ENCODE assay signal across 8 mouse cellular contexts in the genomic region with DNA sequence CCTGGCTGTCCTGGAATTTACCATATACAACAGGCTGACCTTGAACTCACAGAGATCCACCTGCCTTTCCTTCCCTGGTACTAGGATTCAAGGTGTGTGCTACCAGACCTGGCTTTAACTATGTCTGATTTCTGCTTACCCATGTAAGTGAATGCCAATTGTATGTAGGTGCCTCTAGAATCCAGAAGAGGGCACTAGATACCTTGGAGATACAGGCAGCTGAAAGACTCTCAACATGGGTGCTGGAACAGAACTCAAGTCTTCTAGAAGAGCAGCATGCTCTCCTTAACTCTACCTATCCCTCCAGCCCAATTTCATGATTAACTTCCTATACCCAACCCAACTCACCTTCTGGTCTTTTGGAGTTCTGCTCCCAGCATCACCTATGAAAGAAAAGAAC. TPM values are rescaled to one million over a fixed set of nuclear protein-coding genes. Genes with fewer than 3 reads are reported as not detected.
A peak's percentile ranks its signal among the peaks of the same experiment; 100 is the strongest.
DNase-seq lines count a peak whose midpoint lies in the region; ATAC-seq and TF ChIP-seq lines count a peak whose summit lies in the region.

No protein-coding gene starts in this region.

- H3K4me2 ChIP-seq in liver, embryonic 11.5 days = no peak overlapping the region
- no peak overlapping the region for H3K4me2 ChIP-seq in lung, embryonic 14.5 days

- peak; percentile 43 to 60 for DNase-seq in cerebellum, postnatal 10 days
- DNase-seq in cerebellum, postnatal 36 days = no peak
- DNase-seq in liver, adult 2 months (ENCODE audit: extremely low read depth, low read depth, low spot score) = peak; percentile 69
- no peak for DNase-seq in liver, embryonic 11.5 days (ENCODE audit: low spot score)
- peak; percentile 47 for DNase-seq in adipocyte (ENCODE audit: low spot score)
- peak; percentile 70 for DNase-seq in lung, embryonic 14.5 days
- no peak for DNase-seq in right cerebral cortex, postnatal 4 days
- no peak for DNase-seq in spleen, adult 18-20 months

- H3K4me3 ChIP-seq in liver, adult 2 months (ENCODE audit: insufficient read depth, low read depth, low read length) = no peak overlapping the region
- no peak overlapping the region for H3K4me3 ChIP-seq in liver, embryonic 11.5 days (ENCODE audit: low read depth, low read length)
- no peak overlapping the region for H3K4me3 ChIP-seq in lung, embryonic 14.5 days (ENCODE audit: low read depth, low read length)

- no peak for TF ChIP-seq POLR2A in liver, adult 2 months (IDR thresholded peaks at IDR 0.05; ENCODE audit: extremely low read depth, insufficient read depth, low read length)

- H3K36me3 ChIP-seq in liver, adult 2 months (ENCODE audit: control insufficient read depth, insufficient read depth, low read length) = peaks cover 55% of the 10 kb centered on the region
- peaks cover 49% of the 10 kb centered on the region for H3K36me3 ChIP-seq in liver, embryonic 11.5 days (ENCODE audit: control insufficient read depth, insufficient read depth, low read length)
- H3K36me3 ChIP-seq in lung, embryonic 14.5 days (ENCODE audit: insufficient read depth) = peaks cover 78% of the 10 kb centered on the region

- H3K9ac ChIP-seq in liver, adult 2 months (ENCODE audit: low read depth, low read length) = no peak overlapping the region
- no peak overlapping the region for H3K9ac ChIP-seq in liver, embryonic 11.5 days (ENCODE audit: low read depth, low read length)
- H3K9ac ChIP-seq in lung, embryonic 14.5 days = no peak overlapping the region

- peaks cover 6% of the 10 kb centered on the region for H3K4me1 ChIP-seq in liver, adult 2 months (ENCODE audit: control insufficient read depth, insufficient read depth, low read length)
- H3K4me1 ChIP-seq in liver, embryonic 11.5 days (replicated peaks; ENCODE audit: control insufficient read depth, insufficient read depth, low read length) = no peaks in the 10 kb centered on the region
- H3K4me1 ChIP-seq in lung, embryonic 14.5 days (ENCODE audit: insufficient read depth) = no peaks in the 10 kb centered on the region

- H3K79me2 ChIP-seq in liver, adult 2 months (ENCODE audit: control insufficient read depth, insufficient read depth, low read length) = no peaks in the 10 kb centered on the region; the same call in 1 of the 2 replicates

- no peak overlapping the region for H3K27ac ChIP-seq in liver, adult 2 months (replicated peaks; ENCODE audit: insufficient read depth, low read depth, low read length)
- H3K27ac ChIP-seq in liver, embryonic 11.5 days (ENCODE audit: low read depth, low read length) = no peak overlapping the region
- no peak overlapping the region for H3K27ac ChIP-seq in lung, embryonic 14.5 days (ENCODE audit: low read depth)

- no peaks in the 10 kb centered on the region for H3K9me3 ChIP-seq in liver, embryonic 11.5 days (ENCODE audit: control insufficient read depth, low read length)
- no peaks in the 10 kb centered on the region for H3K9me3 ChIP-seq in lung, embryonic 14.5 days (ENCODE audit: low read depth, low read length)

- H3K27me3 ChIP-seq in liver, adult 2 months (ENCODE audit: control insufficient read depth, insufficient read depth, low read length) = no peaks in the 10 kb centered on the region
- no peaks in the 10 kb centered on the region for H3K27me3 ChIP-seq in liver, embryonic 11.5 days (replicated peaks; ENCODE audit: control insufficient read depth, insufficient read depth, low read length)
- H3K27me3 ChIP-seq in lung, embryonic 14.5 days (ENCODE audit: insufficient read depth, low read length) = no peaks in the 10 kb centered on the region

- no peak for ATAC-seq in liver, embryonic 11.5 days (replicated peaks; ENCODE audit: low FRiP score)
- no peak for ATAC-seq in lung, embryonic 14.5 days (ENCODE audit: insufficient read depth)

- TF ChIP-seq CTCF in liver, adult 2 months (IDR thresholded peaks at IDR 0.05; ENCODE audit: low read depth, low read length) = peak; percentile 47; the same call in 1 of the 2 replicates
- peak; percentile 66 for TF ChIP-seq CTCF in lung, embryonic 14.5 days (IDR thresholded peaks at IDR 0.05; ENCODE audit: low read depth)

RNA-seq across cellular contexts. Expression of a gene that starts 7.5 kb away (rescaled TPM):
- 13.3 and 15.7 TPM in 2 replicates for total RNA-seq in liver, adult 2 months (2014; rRNA removed)
- 6.3 and 8.6 TPM in 2 replicates for polyA plus RNA-seq in liver, adult 2 months (2012; rRNA removed)
- 47.0 and 57.6 TPM in 2 replicates for polyA plus RNA-seq in liver, embryonic 11.5 days (2014; fragmentation: Nextera tagmentation; extraction: Ambion mirVana)
- 50.7 and 52.0 TPM in 2 replicates for polyA plus RNA-seq in lung, embryonic 14.5 days (2014; fragmentation: Nextera tagmentation; extraction: Ambion mirVana)

RNA-seq across cellular contexts. Expression of a gene that starts 34.9 kb away (rescaled TPM):
- 283 and 284 TPM in 2 replicates for total RNA-seq in liver, adult 2 months (2014; rRNA removed)
- polyA plus RNA-seq in liver, adult 2 months (2012; rRNA removed) = 266 and 271 TPM in 2 replicates
- polyA plus RNA-seq in liver, embryonic 11.5 days (2014; fragmentation: Nextera tagmentation; extraction: Ambion mirVana) = 178 and 182 TPM in 2 replicates
- polyA plus RNA-seq in lung, embryonic 14.5 days (2014; fragmentation: Nextera tagmentation; extraction: Ambion mirVana) = 170 and 185 TPM in 2 replicates

RNA-seq across cellular contexts. Expression of a gene that starts 42.5 kb away (rescaled TPM):
- 0.54 and 0.55 TPM in 2 replicates for total RNA-seq in liver, adult 2 months (2014; rRNA removed)
- 0.47 and 0.91 TPM in 2 replicates for polyA plus RNA-seq in liver, adult 2 months (2012; rRNA removed)
- 5.5 and 6.7 TPM in 2 replicates for polyA plus RNA-seq in liver, embryonic 11.5 days (2014; fragmentation: Nextera tagmentation; extraction: Ambion mirVana)
- polyA plus RNA-seq in lung, embryonic 14.5 days (2014; fragmentation: Nextera tagmentation; extraction: Ambion mirVana) = 1.8 and 2.0 TPM in 2 replicates

RNA-seq across cellular contexts. Expression of a gene that starts 53.1 kb away (rescaled TPM):
- not detected in 2 replicates for total RNA-seq in liver, adult 2 months (2014; rRNA removed)
- not detected in 2 replicates for polyA plus RNA-seq in liver, adult 2 months (2012; rRNA removed)
- polyA plus RNA-seq in liver, embryonic 11.5 days (2014; fragmentation: Nextera tagmentation; extraction: Ambion mirVana) = not detected in 2 replicates
- polyA plus RNA-seq in lung, embryonic 14.5 days (2014; fragmentation: Nextera tagmentation; extraction: Ambion mirVana) = not detected in 2 replicates

Comparison
In these comparisons a context has a peak if more than half of its experiments do, and no peak if none do; other contexts are left out.
1. DNase-seq: peak in cerebellum, postnatal 10 days (2 of 2), liver, adult 2 months (single experiment), adipocyte (single experiment) and lung, embryonic 14.5 days (single experiment); none in cerebellum, postnatal 36 days (0 of 2), liver, embryonic 11.5 days (single experiment), right cerebral cortex, postnatal 4 days (single experiment) and spleen, adult 18-20 months (0 of 2).